Mouse (Mus musculus) C2C12 (cell line): ENCODE data around the gene Zscan5b.

ENCODE experiments used
- CTCF ChIP-seq: IDR thresholded peaks from one replicate; pipeline ENCODE4 v1.5.1; 2011; ENCODE audit not compliant: control insufficient read depth, insufficient read depth, insufficient read length
- MAX ChIP-seq: IDR thresholded peaks from one replicate; pipeline ENCODE4 v1.6.1; 2011; ENCODE audit warnings: mild to moderate bottlenecking, control low read depth

GRCm38 (mm10) chr7:6213144-6213543, 8.9 kb upstream of the Zscan5b start:
- TF ChIP-seq CTCF = no peak
- TF ChIP-seq MAX = no peak
